Mouse (Mus musculus) spleen, postnatal 10 days (tissue): ENCODE data around the gene Fgfr1op2.
"Not testable (repeated sequence)": the region's sequence is repeated elsewhere in the genome, so short reads cannot be mapped to it uniquely, and the experiment has no call there.

Experiments
- DNase-seq, 2 experiments: peaks; one replicate each; pipeline ENCODE4 v3.0.0; 2021 to 2022; ENCODE audit warnings: low spot score in 2 of 2

Gene Fgfr1op2

GRCm38 (mm10) chr6:146576903-146577302, at the start of gene Fgfr1op2:
Gene Fgfr1op2 (plus strand): TSS chr6:146577203.
- DNase-seq = no peak

- DNase-seq = no peak
These were observed 49.5 kb upstream of the Fgfr1op2 start for GRCm38 (mm10) chr6:146527537-146527936.

GRCm38 (mm10) chr6:146530363-146530762, 46.6 kb upstream of the Fgfr1op2 start:
- no peak for DNase-seq

- no peak for DNase-seq
These were observed 46.2 kb upstream of the Fgfr1op2 start for GRCm38 (mm10) chr6:146530769-146531168.

GRCm38 (mm10) chr6:146533146-146533545, 43.9 kb upstream of the Fgfr1op2 start:
- DNase-seq = no peak

- DNase-seq = no peak
These were observed 41.5 kb upstream of the Fgfr1op2 start for GRCm38 (mm10) chr6:146535501-146535900.

GRCm38 (mm10) chr6:146537111-146537510, 39.9 kb upstream of the Fgfr1op2 start:
- no peak for DNase-seq

- no peak for DNase-seq
These were observed 38.9 kb upstream of the Fgfr1op2 start for GRCm38 (mm10) chr6:146538071-146538470.

GRCm38 (mm10) chr6:146538661-146539060, 38.3 kb upstream of the Fgfr1op2 start:
- no peak for DNase-seq

- no peak for DNase-seq
These were observed 36.6 kb upstream of the Fgfr1op2 start for GRCm38 (mm10) chr6:146540386-146540785.

- no peak for DNase-seq
These were observed 32.4 kb upstream of the Fgfr1op2 start for GRCm38 (mm10) chr6:146544622-146545021.

GRCm38 (mm10) chr6:146545289-146545865, 31.6 kb upstream of the Fgfr1op2 start:
- no peak for DNase-seq

- DNase-seq = no peak
These were observed 26.6 kb upstream of the Fgfr1op2 start for GRCm38 (mm10) chr6:146550421-146550820.

- DNase-seq = no peak
These were observed 25.7 kb upstream of the Fgfr1op2 start for GRCm38 (mm10) chr6:146551326-146551725.

- DNase-seq = not testable (repeated sequence)
These were observed 14.5 kb upstream of the Fgfr1op2 start for GRCm38 (mm10) chr6:146562461-146562860.

- DNase-seq = no peak
These were observed 4.9 kb upstream of the Fgfr1op2 start for GRCm38 (mm10) chr6:146572073-146572472.

- DNase-seq = peak; percentile 90 to 98
These were observed 507 bp downstream of the Fgfr1op2 start, which contains the start of gene Ints13 for GRCm38 (mm10) chr6:146577310-146578109. Gene Ints13 (minus strand): TSS chr6:146577835.

- DNase-seq = peak; percentile 77 to 83
These were observed 1.1 kb downstream of the Fgfr1op2 start for GRCm38 (mm10) chr6:146578111-146578531.

- peak; percentile 30 to 43 for DNase-seq
These were observed 1.6 kb downstream of the Fgfr1op2 start for GRCm38 (mm10) chr6:146578586-146578985.

GRCm38 (mm10) chr6:146580381-146580926, 3.5 kb downstream of the Fgfr1op2 start:
- DNase-seq = no peak

- no peak for DNase-seq
These were observed 6.5 kb downstream of the Fgfr1op2 start for GRCm38 (mm10) chr6:146583366-146584046.

GRCm38 (mm10) chr6:146585134-146585533, 8.1 kb downstream of the Fgfr1op2 start:
- no peak for DNase-seq
